Mouse (Mus musculus) liver, embryonic 14.5 days (tissue): ENCODE results near the gene Sars2. TPM values are rescaled to one million over a fixed set of nuclear protein-coding genes. Genes with fewer than 3 reads are reported as not detected.

Experiments
- ATAC-seq: fragments of 200-750 bp; cut with Nextera tagmentation; 2 replicates; pipeline ENCODE4 v1.8.0; 2017; ENCODE audit warnings: moderate number of reproducible peaks, mild to moderate bottlenecking, moderate library complexity; ENCODE audit not compliant: insufficient read depth
- DNase-seq, 3 experiments: peaks; one replicate each; pipeline ENCODE4 v3.0.0-alpha.2; 2012 to 2013; ENCODE audit warnings: low read depth in 3 of 3, low spot score in 3 of 3
- H3K27ac ChIP-seq: fragments of 300-500 bp; sonication (generic); 2 replicates; pipeline ENCODE4 v1.5.1; 2014; ENCODE audit warnings: moderate library complexity, mild to moderate bottlenecking, control low read depth, inconsistent platforms
- H3K27me3 ChIP-seq: fragments of 300-500 bp; sonication (generic); 2 replicates; pipeline ENCODE4 v1.6.1; 2014; ENCODE audit warnings: mild to moderate bottlenecking, low read length, moderate library complexity; ENCODE audit not compliant: control insufficient read depth, insufficient read depth
- H3K36me3 ChIP-seq: fragments of 300-500 bp; sonication (generic); replicated peaks from 2 replicates; pipeline ENCODE4 v1.6.1; 2014; ENCODE audit warnings: low read depth; ENCODE audit not compliant: control insufficient read depth, insufficient read depth
- H3K4me1 ChIP-seq, 2 experiments: fragments of 200-500 bp in 1 of 2; fragments of 300-500 bp in 1 of 2; sonication (generic) in 1 of 2; replicated peaks; 2 replicates each; pipeline ENCODE4 v1.6.1; 2012 to 2014; ENCODE audit warnings: antibody characterized with exemption in 1 of 2, inconsistent platforms in 1 of 2, low read length in 1 of 2; ENCODE audit not compliant: control insufficient read depth in 2 of 2, insufficient read depth in 2 of 2
- H3K4me2 ChIP-seq: fragments of 300-500 bp; sonication (generic); 2 replicates; pipeline ENCODE4 v1.6.1; 2014; ENCODE audit warnings: low read depth, mild to moderate bottlenecking, control low read depth, moderate library complexity
- H3K4me3 ChIP-seq, 2 experiments: fragments of 200-500 bp in 1 of 2; fragments of 300-500 bp in 1 of 2; sonication (generic) in 1 of 2; 2 replicates each; pipeline ENCODE4 v1.5.1; 2012 to 2014; ENCODE audit warnings: low read depth in 2 of 2, low read length in 2 of 2, mild to moderate bottlenecking in 2 of 2, control low read depth in 1 of 2, inconsistent platforms in 1 of 2, moderate library complexity in 1 of 2; ENCODE audit not compliant: insufficient read depth in 1 of 2
- H3K9ac ChIP-seq: fragments of 300-500 bp; sonication (generic); replicated peaks from 2 replicates; pipeline ENCODE4 v1.6.1; 2014; ENCODE audit warnings: mild to moderate bottlenecking, control low read depth, moderate library complexity
- H3K9me3 ChIP-seq: fragments of 300-500 bp; sonication (generic); 2 replicates; pipeline ENCODE4 v1.6.1; 2016; ENCODE audit warnings: low read length, mixed read lengths; ENCODE audit not compliant: control insufficient read depth
- CTCF ChIP-seq: IDR thresholded peaks from 2 replicates; pipeline ENCODE4 v1.5.1; 2016; ENCODE audit warnings: antibody characterized with exemption, low read depth, control low read depth
- EP300 ChIP-seq: IDR thresholded peaks from 2 replicates; pipeline ENCODE4 v1.6.1; 2016; ENCODE audit warnings: antibody characterized with exemption, low read depth
- WGBS: fragments of 180-500 bp; shearing (Covaris S2); extraction: QIAGEN DNeasy Blood & Tissue Kit; methylation state at CpG from one replicate; pipeline ENCODE4 v1.1.7; 2014; ENCODE audit not compliant: insufficient replicate concordance; 5-methylcytosine and 5-hydroxymethylcytosine counted together
- polyA plus RNA-seq, 2 experiments: library from polyadenylated mRNA; depleted of rRNA in 1 of 2; stranded (reverse) in 1 of 2; unstranded in 1 of 2; fragments of >200 nt; fragmentation: Nextera tagmentation in 1 of 2; extraction: Ambion mirVana in 1 of 2; gene quantifications; 2 replicates each; pipeline versions ENCODE4 v1.2.1 to v1.2.3; 2012 to 2014

Gene Sars2
- polyA plus RNA-seq (2012; rRNA removed): 11.4 and 12.7 TPM in 2 replicates
- 9.3 and 11.3 TPM in 2 replicates for polyA plus RNA-seq (2014; fragmentation: Nextera tagmentation; extraction: Ambion mirVana)

GRCm38 (mm10) chr7:28741709-28742438 lies at the start of gene Sars2, which contains the start of gene Mrps12:
TSS of gene Sars2 (plus strand) at chr7:28741992.
TSS of gene Mrps12 (minus strand) at chr7:28741820.
- DNase-seq (peak; percentile 97 to 99 (median 98)), ATAC-seq (peak; percentile 94)
- under 1% methylated on average over 39 of the region's 39 CpGs for WGBS
- H3K9me3 ChIP-seq: no peaks in the 10 kb centered on the region
- H3K9ac ChIP-seq: peak within 1 kb of the TSS; percentile 94
- peaks cover 6 to 13% of the 10 kb centered on the region in 2 experiments for H3K4me1 ChIP-seq
- peak within 1 kb of the TSS; percentile 93 for H3K4me2 ChIP-seq
- peaks cover 3% of the 10 kb centered on the region for H3K36me3 ChIP-seq
- H3K4me3 ChIP-seq: peak within 1 kb of the TSS; percentile 77 to 88
- peak within 1 kb of the TSS; percentile 63 for H3K27ac ChIP-seq
- H3K27me3 ChIP-seq: no peaks in the 10 kb centered on the region
- TF ChIP-seq CTCF (peak; percentile 99), EP300 (no peak)

- no peak for TF ChIP-seq EP300
- TF ChIP-seq CTCF: no peak
- H3K9ac ChIP-seq: no peak within 1 kb of the TSS
- no peak within 1 kb of the TSS for H3K27ac ChIP-seq
- H3K9me3 ChIP-seq: no peaks in the 10 kb centered on the region
- DNase-seq (no peak), ATAC-seq (no peak)
- H3K4me1 ChIP-seq: no peaks in the 10 kb centered on the region
- H3K4me3 ChIP-seq: peak within 1 kb of the TSS; percentile 5 to 26; a peak in 3 of 4 replicates
- no peaks in the 10 kb centered on the region for H3K36me3 ChIP-seq
- H3K27me3 ChIP-seq: peaks cover 19% of the 10 kb centered on the region
- H3K4me2 ChIP-seq: peak within 1 kb of the TSS; percentile 56
- 33% methylated on average over 30 of the region's 30 CpGs for WGBS
Measured at GRCm38 (mm10) chr7:28692545-28693320, 49.1 kb upstream of the Sars2 start, which contains the start of gene Fbxo27. TSS of gene Fbxo27 (plus strand) at chr7:28692849.

GRCm38 (mm10) chr7:28693321-28693966 lies 48.3 kb upstream of the Sars2 start:
- Histone ChIP-seq H3K4me2 (peak overlapping the region; percentile 56), H3K9ac (no peak overlapping the region), H3K27ac (no peak overlapping the region), H3K27me3 (peaks cover 19% of the 10 kb centered on the region), H3K9me3 (no peaks in the 10 kb centered on the region), H3K4me3 (peak overlapping the region; percentile 5 to 26; a peak in 3 of 4 replicates), H3K4me1 (no peaks in the 10 kb centered on the region), H3K36me3 (no peaks in the 10 kb centered on the region)
- ATAC-seq (peak; percentile 18; the same call in 1 of the 2 replicates), DNase-seq (peak; percentile 34 to 49 (median 35))
- under 1% methylated on average over 38 of the region's 38 CpGs for WGBS
- TF ChIP-seq EP300 (no peak), CTCF (no peak)

GRCm38 (mm10) chr7:28694423-28694822 lies 47.4 kb upstream of the Sars2 start:
- DNase-seq (no peak), ATAC-seq (no peak)
- 9% methylated on average over 14 of the region's 14 CpGs for WGBS
- Histone ChIP-seq H3K36me3 (no peaks in the 10 kb centered on the region), H3K9me3 (no peaks in the 10 kb centered on the region), H3K9ac (no peak overlapping the region), H3K27me3 (peaks cover 19% of the 10 kb centered on the region), H3K4me2 (no peak overlapping the region), H3K27ac (no peak overlapping the region), H3K4me3 (no peak overlapping the region), H3K4me1 (no peaks in the 10 kb centered on the region)
- TF ChIP-seq CTCF (no peak), EP300 (no peak)
